Mouse (Mus musculus) embryo, embryonic 10 days (tissue): ENCODE results near the gene Wfdc15a.
"Not testable (repeated sequence)": the region's sequence is repeated elsewhere in the genome, so short reads cannot be mapped to it uniquely, and the experiment has no call there.

Experiments used
- DNase-seq: peaks from one replicate; pipeline ENCODE4 v3.0.0-alpha.2; 2015; ENCODE audit warnings: low spot score

Gene Wfdc15a

GRCm38 (mm10) chr2:164199626-164200327 lies at the start of gene Wfdc15a:
TSS of gene Wfdc15a (minus strand) at chr2:164200130.
- no peak for DNase-seq

GRCm38 (mm10) chr2:164238366-164238765 lies 38.4 kb upstream of the Wfdc15a start, which contains the start of gene Svs2:
TSS of gene Svs2 (minus strand) at chr2:164238466.
- no peak for DNase-seq

DNA sequence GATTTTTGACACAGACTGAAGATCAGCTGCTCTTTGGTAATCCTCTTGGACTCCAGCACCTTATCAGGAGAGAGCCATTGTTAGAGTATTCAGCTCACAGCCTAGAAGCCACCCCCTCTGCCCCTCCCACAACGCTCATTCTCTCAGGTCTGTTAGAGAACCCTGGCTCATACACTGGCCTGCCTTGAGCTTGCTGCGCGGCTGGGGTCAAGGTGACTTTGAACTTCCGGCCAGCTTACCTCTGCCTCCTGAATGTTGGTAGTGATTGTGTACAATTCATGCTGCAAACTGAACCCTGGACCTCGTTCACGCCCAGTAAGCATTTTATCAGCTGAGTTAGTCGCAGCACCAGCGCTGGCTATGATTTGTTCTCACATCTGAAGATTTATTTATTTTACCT lies 32.7 kb upstream of the Wfdc15a start:
- DNase-seq, result no peak

DNA sequence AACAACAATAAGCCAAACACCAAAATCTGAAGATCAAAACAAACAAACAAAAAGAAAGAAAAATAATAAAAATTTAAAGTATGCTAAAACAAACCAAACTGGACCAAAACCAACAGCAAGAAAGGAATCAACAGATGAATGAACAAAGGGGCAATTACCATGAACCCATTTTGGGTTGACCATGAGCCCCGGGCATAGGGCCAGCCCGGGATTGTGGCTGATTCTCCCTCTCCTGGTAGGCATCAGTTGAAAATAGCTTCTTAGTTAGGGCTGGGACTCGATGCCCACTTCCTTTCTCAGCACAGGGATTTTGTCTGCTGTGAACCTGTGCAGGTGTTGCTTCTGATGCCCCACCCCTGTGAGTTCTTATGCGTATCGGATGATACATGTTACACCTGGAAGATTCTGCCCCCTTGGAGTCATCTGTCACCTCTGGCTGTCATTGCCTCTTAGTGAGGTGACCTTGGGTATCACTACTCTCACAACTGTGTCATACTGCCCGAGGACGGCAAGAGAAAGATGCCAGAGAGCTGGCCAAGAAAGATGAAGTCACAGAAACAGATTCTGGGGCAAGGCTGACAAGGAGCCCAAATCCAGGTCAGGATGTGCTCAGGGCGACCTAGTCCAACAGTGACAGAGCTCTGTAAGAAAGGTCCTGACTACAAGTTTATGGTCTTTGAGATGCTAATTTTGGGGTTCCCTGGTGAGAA lies 28.6 kb upstream of the Wfdc15a start:
- DNase-seq, result no peak

DNA sequence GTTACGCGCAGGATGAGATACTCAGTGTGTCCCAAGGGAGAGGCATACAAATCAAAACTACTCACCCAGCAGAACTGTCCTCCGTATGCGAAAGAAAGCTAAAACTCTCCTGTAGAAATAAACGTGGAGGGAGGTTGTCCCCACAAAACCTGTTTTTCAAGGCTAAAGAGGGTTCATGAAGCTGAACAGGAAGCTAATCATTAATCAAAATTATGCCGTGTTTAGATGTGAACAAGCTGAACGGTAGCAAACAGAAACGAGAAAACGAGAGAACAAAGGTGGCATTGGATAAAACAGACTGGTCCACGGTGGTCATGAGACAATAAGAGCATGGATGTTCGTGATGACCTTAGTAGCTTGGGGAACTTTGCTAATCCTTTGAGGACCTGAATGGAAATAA lies 21.6 kb upstream of the Wfdc15a start, which contains the start of gene Wfdc15b:
TSS of gene Wfdc15b (minus strand) at position 139 of the 400 bp plus-strand sequence.
- no peak for DNase-seq

DNA sequence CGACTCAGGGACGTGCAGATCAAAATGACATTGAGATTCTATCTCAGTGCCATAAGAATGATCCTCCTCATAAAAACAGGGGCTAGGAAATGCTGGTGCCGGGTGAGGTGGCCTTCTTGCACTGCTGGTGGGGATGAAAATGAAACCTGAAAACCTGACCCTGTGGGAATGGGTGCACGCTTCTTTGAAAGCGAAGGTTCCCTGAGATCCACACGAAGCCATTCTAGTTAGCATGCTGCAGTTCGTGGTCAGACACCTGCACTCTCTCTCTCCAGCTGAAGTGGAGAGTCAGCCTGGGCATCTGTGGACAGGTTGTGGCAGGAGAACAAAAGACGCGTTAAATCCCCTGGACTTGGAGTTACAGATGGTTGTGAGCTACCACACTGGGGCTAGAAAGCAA lies 19.4 kb upstream of the Wfdc15a start:
- DNase-seq, result no peak

- DNase-seq, result no peak
Observed at GRCm38 (mm10) chr2:164212711-164213110, 12.8 kb upstream of the Wfdc15a start.

DNA sequence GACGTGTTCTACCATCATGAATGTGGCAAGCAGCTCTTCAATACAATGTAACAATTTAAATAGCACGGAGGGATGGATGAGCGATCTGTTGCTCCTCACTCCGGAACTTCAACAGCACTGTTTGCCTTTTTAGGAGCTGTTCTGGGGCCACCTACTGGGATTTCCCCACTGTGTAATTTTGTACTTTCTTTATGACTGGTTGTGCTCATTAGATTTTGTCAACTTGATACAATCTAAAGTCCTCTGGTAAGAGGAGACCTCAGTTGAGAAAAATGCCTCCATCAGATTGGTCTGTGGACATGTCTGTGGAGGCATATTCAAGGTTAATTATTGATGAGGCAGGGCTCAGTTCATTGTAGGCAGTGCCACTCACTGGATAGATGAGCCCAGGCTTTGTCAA lies 11.0 kb upstream of the Wfdc15a start:
- DNase-seq, result no peak

GRCm38 (mm10) chr2:164206676-164207075 lies 6.7 kb upstream of the Wfdc15a start:
- no peak for DNase-seq

- not testable (repeated sequence) for DNase-seq
Observed at GRCm38 (mm10) chr2:164206011-164206410, 6.1 kb upstream of the Wfdc15a start.

DNA sequence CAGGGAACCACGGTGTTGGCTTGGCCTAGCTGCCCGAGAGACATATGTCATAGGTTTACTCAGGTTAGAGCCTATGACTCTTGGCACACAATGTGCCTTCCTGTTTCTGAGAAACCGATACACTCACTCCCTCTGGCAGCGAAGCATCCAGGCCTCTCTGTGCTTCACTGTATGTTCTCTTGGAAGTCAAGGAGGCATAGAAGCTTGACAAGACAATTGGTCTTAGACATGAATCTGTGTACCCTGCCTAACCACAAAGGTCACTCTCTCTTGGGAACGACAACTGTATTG lies 3.3 kb downstream of the Wfdc15a start:
- DNase-seq, result no peak

GRCm38 (mm10) chr2:164195971-164196699 lies 3.8 kb downstream of the Wfdc15a start:
- DNase-seq, result no peak

GRCm38 (mm10) chr2:164194959-164195630 lies 4.8 kb downstream of the Wfdc15a start:
- no peak for DNase-seq

DNA sequence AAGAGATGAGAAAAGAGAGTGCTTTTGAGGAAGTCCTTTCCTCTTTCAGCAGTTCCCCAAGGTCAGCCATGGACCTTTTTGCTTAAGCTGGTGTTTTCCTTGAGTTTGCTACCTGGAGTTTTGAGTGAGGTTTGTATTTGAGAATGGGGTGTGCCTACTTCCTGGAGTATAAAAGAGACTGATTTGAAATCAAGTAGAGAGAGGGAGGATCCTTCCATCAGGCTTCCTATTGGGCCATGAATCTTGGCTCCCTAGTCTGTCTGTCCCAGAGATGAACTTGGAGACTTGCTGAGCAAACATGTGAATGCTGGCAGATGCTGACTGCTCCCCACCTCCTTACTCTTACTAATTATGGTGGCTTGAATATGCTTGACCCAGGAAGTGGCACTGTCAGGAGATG lies 7.7 kb downstream of the Wfdc15a start:
- no peak for DNase-seq

DNA sequence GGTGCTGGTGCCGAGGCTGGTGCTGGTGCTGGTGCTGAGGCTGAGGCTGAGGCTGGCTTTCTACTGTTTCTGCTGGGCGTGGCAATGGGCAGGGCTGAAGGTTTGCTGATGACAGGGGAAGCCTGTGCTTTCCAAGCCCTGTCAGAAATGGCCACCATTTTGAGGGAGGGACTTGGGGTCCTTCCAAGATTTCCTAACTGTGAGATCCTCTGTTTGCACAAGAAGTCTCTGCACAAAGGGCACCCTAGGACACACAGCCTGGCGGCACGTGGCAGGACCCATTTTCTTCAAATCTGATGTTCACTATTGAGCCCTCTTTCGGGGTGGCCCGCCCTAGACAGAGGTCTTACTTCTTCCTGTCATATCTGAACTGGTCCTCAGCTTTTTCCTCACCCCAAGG lies 9.4 kb downstream of the Wfdc15a start, which contains the start of gene Wfdc12:
TSS of gene Wfdc12 (minus strand) at position 33 of the 400 bp plus-strand sequence.
- no peak for DNase-seq

DNA sequence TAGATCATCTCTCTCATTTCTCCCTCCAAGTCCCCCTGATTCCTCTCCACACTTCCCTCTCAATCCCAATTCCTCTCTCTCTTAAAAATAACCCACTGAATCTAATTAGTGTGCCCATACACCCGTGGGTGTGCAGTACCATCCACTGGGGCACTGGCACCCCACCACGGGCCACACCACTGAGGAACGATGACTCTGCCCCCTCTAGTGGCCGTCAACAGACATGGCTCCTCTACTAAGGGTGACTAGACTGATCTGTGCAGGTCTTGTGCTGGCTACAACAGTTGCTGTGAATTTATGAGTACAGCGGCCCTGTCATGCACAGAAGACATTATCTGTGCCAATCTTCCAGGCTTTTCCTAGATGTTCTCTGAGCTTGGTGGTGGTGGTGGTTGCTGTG lies 11.2 kb downstream of the Wfdc15a start:
- DNase-seq, result peak; percentile 54

GRCm38 (mm10) chr2:164184145-164184719 lies 15.7 kb downstream of the Wfdc15a start:
- no peak for DNase-seq

DNA sequence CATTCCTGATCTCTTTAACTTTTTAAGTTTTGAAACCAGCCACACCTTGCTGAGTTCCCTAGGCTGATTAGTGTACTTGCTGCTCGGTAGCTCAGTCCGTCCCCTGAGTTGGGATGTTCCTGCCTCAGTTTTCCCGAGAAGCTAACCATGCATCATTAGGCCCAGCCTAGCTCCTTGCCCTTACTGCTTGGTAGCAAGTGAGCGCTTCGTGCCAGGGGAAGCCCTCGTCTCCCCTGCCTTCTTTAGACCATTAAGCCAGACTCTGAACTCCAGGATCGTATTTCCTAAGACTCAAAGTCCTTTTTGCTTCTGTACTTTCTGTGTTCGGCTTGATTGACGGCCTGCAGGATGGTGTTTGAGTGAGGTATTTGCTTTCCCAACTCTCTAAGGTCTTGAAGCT lies 16.6 kb downstream of the Wfdc15a start:
- DNase-seq, result no peak

DNA sequence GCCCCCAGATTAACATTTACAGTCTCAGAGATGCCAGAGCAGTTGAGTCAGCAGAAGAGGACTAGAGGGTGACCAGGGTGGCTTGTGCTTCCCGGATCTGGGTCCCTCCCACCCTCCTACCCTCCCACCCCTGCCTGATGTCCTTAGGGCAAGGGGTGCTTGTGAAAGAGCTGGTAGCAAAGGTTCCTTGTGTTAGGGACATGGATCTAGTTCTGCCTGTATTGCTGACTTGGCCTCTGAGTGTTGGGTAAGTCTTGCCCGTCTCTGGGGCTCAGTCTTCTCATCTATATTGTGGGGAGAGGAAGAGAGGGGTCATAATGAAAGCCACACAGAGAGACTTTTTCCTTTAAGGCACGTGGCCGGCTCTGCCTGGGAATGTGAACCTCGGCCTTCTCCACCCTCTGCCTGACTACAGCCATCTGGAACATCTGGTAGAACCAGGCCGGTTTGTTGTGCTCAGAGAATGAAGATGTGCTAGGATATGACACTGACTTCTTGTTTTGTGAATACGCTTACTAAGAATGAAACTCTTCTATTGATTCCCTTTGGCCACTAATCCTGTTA lies 17.2 kb downstream of the Wfdc15a start, which contains the start of gene Wfdc5:
TSS of gene Wfdc5 (minus strand) at position 51 of the 564 bp plus-strand sequence.
- no peak for DNase-seq

DNA sequence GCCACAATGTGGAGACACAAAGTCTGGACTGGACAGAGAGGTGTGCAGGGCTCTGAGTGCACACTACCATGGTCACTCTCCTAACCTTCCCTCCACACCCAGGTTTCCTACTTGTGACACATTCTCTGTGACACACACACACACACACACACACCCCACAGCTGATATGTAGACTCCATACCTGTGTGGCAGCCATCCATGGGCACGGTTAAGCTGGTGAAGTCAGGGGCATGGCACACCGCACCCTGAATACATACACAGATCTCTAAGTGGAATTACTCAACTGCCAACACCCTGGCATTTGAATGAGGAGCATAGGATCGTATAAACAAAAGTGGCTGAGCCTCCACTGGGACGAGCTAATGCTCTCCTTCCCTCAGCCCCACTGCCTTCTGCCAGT lies 19.2 kb downstream of the Wfdc15a start:
- DNase-seq, result no peak

DNA sequence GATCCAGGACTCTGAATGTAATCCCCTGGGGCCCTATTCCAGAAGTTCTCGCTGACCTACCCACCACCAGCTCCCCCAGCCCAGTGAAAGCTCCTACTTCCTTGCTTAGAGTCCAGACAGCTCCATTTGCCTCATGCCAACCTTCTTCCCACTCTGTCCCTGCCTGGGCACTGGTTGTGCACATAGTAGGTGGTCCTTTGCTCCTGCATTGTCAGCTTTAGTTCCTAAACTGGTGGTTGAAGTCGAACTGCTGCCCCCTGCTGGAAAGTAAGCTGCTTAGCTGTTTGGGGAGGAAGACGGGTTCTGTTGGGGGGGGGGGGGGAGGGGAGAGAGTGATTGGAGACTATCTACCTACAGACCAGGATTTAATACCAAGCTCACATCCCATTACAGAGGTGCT lies 19.8 kb downstream of the Wfdc15a start:
- no peak for DNase-seq

GRCm38 (mm10) chr2:164177831-164178230 lies 22.1 kb downstream of the Wfdc15a start:
- DNase-seq, result no peak
